Mouse (Mus musculus) frontal cortex, postnatal 36 days (tissue): ENCODE results near the gene Defb19.

ENCODE experiments used
- DNase-seq, 2 experiments: peaks; one replicate each; pipeline ENCODE4 v3.0.0; 2022; ENCODE audit warnings: low spot score in 2 of 2

Gene Defb19

GRCm38 (mm10) chr2:152586926-152587560 lies 6.9 kb upstream of the Defb19 start:
- DNase-seq = peak in 1 of 2 experiments; percentile 13

GRCm38 (mm10) chr2:152580612-152581011 lies 500 bp upstream of the Defb19 start:
- DNase-seq = no peak

GRCm38 (mm10) chr2:152573484-152573883 lies 6.6 kb downstream of the Defb19 start:
- DNase-seq = no peak

GRCm38 (mm10) chr2:152572114-152572794 lies 7.9 kb downstream of the Defb19 start, which contains the start of gene Defb21:
TSS of gene Defb21 (plus strand) at chr2:152572744.
- no peak for DNase-seq

GRCm38 (mm10) chr2:152570313-152570712 lies 9.8 kb downstream of the Defb19 start:
- DNase-seq = no peak

DNA sequence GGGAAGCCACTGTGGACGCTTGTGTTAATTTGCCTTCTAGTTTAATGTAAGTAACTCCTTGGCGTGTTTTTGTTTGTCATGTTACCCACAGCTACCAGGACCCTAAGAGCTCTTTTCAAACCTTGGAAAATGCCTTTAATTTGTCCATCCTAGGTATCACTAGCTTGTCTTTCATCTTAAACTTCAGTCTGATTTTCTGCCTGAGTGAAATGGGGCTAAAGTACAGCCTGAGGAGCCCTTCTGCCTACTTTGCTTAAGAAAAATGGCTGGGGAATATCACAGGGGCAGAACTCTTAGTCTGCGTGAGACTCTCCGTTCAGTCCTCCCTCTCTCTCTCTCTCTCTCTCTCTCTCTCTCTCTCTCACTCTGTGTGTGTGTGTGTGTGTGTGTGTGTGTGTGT lies 10.2 kb downstream of the Defb19 start:
- DNase-seq = no peak

DNA sequence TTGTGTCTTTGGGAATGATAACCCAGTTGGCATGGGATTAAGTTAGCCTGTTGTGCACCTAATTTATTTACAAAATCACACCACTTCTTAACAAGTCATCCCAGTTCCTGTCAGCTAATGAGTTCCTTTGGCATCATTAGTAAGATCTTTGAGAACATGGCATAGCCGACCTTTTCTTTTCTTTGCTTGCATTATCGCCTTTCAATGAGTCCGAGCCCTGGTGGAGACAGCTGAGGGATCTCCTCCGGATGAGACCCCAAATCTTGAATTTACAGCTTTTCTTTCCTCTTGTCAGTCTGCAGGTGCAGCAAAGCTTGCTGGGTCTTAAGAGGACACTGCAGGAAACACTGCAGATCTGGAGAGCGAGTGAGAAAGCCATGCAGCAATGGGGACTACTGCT lies 11.1 kb downstream of the Defb19 start, which contains the start of gene Gm17416:
TSS of gene Gm17416 (plus strand) at position 301 of the 400 bp plus-strand sequence.
- no peak for DNase-seq

DNA sequence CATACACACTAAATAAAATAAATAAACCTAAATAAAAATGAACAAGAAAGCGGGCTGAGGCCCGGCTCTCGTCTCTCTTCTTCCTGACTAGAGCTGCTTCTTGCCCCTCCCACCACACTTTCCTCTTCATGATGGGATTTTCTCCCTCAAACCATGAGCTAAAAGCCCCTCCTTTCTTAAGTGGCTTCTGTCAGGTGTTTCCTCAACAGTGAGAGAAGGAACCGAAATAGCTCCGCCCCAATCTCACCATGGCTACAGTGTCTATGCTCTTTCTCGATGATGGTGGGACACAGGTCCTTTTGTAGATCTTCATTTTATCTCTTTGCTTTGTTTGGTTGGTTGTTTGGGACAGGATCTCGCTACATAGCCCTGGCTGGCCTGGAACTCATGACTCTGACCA lies 23.5 kb downstream of the Defb19 start:
- DNase-seq = no peak

DNA sequence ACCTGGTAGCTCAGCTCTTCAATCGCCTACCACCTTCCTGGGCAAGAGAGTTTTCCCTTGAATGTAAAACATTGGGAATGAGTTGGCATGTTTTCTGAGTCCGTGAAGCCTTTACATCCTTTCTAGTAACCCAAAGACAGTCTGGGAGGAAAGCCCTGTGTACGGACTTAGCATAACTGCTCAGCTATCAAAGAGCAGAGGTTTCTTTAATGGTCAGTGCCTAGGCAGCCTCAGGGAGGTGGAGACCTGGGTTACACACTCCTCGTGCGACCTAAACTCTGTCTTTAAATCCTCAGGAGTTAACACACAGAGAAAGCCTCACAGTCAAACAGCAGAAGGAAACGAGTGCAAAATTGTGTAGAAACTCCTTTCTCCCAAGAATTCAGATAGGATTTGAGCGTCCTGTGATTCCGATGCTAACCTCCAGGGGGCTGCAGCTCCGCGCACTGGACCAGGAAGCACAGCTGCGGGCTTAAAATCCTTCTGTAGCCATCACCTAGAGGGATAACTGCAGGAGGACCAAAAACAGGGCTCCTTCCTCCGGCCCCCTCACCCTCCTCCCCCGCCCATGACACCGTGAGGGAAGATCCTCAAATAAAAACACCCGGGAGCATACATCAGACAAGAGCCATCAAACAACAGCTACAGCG lies 26.2 kb downstream of the Defb19 start:
- peak; percentile 64 to 74 for DNase-seq

GRCm38 (mm10) chr2:152548124-152548523 lies 32.0 kb downstream of the Defb19 start:
- no peak for DNase-seq

- peak; percentile 46 to 71 for DNase-seq
These were observed 35.4 kb downstream of the Defb19 start for GRCm38 (mm10) chr2:152544691-152545090.

GRCm38 (mm10) chr2:152543478-152543877 lies 36.6 kb downstream of the Defb19 start:
- DNase-seq = no peak

GRCm38 (mm10) chr2:152542897-152543296 lies 37.2 kb downstream of the Defb19 start:
- no peak for DNase-seq

- DNase-seq = no peak
These were observed 38.1 kb downstream of the Defb19 start for GRCm38 (mm10) chr2:152541979-152542378.

DNA sequence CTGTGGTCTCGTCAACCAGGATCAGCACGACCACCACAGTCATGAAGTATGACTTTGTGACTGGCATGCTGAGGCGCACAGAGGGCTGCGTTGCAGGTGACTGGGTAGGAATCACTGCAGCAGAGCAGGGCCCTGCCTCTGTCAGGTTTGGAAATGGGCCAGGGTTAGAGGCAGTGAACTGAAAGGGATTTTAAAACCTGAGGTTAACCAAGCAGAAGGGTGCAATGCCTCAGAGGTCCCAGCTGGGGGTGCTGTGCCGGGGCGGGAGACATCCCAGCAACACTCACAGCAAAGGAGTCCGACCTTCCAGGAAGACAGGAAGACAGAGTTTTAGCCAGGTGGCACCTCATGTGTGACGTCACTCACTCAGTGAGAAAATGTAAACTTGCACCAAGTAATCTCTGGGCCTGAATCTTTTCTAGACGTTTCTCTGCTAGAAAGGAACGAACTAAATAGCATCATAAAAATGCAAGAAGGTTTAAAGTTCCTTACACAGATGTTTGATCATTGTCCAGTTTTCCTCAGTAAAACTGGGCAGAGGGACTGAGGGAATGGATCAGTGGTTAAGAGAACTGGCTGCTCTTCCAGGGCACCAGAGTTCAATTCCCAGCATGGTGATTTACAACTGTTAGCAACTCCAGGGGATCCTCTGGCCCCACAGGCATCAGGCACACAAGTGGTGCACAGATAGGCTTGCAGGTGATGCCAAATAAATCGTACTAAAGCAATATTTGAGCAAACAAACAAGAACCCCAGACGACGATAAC lies 40.0 kb downstream of the Defb19 start, which contains the start of gene Defb29:
TSS of gene Defb29 (minus strand) at position 155 of the 767 bp plus-strand sequence.
- no peak for DNase-seq
